Mouse (Mus musculus) liver, embryonic 11.5 days (tissue): ENCODE data around the gene Atp13a1. TPM values are rescaled to one million over a fixed set of nuclear protein-coding genes. Genes with fewer than 3 reads are reported as not detected.

Source experiments
- ATAC-seq: fragments of 200-750 bp; cut with Nextera tagmentation; replicated peaks from 2 replicates; pipeline ENCODE4 v1.8.0; 2017; ENCODE audit warnings: moderate number of reproducible peaks, mild to moderate bottlenecking, moderate TSS enrichment, moderate library complexity; ENCODE audit not compliant: low FRiP score
- DNase-seq: peaks from one replicate; pipeline ENCODE4 v3.0.0-alpha.2; 2017; ENCODE audit warnings: low spot score
- H3K27ac ChIP-seq: fragments of 300-500 bp; sonication (generic); 2 replicates; pipeline ENCODE4 v1.5.1; 2014; ENCODE audit warnings: mild to moderate bottlenecking, low read depth, low read length, control low read depth
- H3K27me3 ChIP-seq: fragments of 300-500 bp; sonication (generic); replicated peaks from 2 replicates; pipeline ENCODE4 v1.6.1; 2014; ENCODE audit warnings: low read length, mixed read lengths; ENCODE audit not compliant: control insufficient read depth, insufficient read depth
- H3K36me3 ChIP-seq: fragments of 300-500 bp; sonication (generic); 2 replicates; pipeline ENCODE4 v1.6.1; 2014; ENCODE audit warnings: mild to moderate bottlenecking, low read length, moderate library complexity, mixed read lengths; ENCODE audit not compliant: control insufficient read depth, insufficient read depth
- H3K4me1 ChIP-seq: fragments of 300-500 bp; sonication (generic); replicated peaks from 2 replicates; pipeline ENCODE4 v1.6.1; 2014; ENCODE audit warnings: low read length, mixed read lengths; ENCODE audit not compliant: control insufficient read depth, insufficient read depth
- H3K4me2 ChIP-seq: fragments of 300-500 bp; sonication (generic); 2 replicates; pipeline ENCODE4 v1.6.1; 2014; ENCODE audit warnings: mild to moderate bottlenecking, control low read depth, moderate library complexity
- H3K4me3 ChIP-seq: fragments of 300-500 bp; sonication (generic); 2 replicates; pipeline ENCODE4 v1.5.1; 2014; ENCODE audit warnings: low read depth, low read length, control low read depth
- H3K9ac ChIP-seq: fragments of 300-500 bp; sonication (generic); 2 replicates; pipeline ENCODE4 v1.6.1; 2014; ENCODE audit warnings: low read depth, low read length, control low read depth
- H3K9me3 ChIP-seq: fragments of 300-500 bp; sonication (generic); 2 replicates; pipeline ENCODE4 v1.6.1; 2016; ENCODE audit warnings: low read length, inconsistent platforms, mixed read lengths; ENCODE audit not compliant: control insufficient read depth
- WGBS: fragments of 180-500 bp; shearing (Covaris S2); extraction: QIAGEN DNeasy Blood & Tissue Kit; methylation state at CpG from one replicate; pipeline ENCODE4 v1.1.7; 2014; 5-methylcytosine and 5-hydroxymethylcytosine counted together
- polyA plus RNA-seq: library from polyadenylated mRNA; unstranded; fragments of >200 nt; fragmentation: Nextera tagmentation; extraction: Ambion mirVana; gene quantifications from 2 replicates; pipeline ENCODE4 v1.2.1, GENCODE M21; 2014

The Atp13a1 gene
- polyA plus RNA-seq, 1 experiment from 2014 or later, result 53.4 TPM

DNA sequence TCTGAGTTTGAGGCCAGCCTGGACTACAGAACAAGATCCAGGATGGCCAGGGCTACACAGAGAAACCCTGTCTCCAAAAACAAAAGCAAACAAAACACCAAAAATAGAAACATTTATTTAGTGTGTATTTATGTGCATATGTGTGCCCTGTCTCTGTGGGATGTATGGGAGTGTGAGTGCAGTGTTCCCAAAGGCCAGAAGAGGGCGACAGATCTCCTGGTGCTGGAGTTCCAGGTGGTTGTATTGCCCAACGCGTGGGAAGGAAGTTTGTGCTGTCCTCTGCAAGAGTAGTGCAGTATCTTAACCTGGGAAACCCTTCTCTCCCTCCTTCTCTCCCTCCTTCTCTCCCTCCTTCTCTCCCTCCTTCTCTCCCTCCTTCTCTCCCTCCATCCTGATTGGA, 58.9 kb downstream of the Atp13a1 start:
- H3K27ac ChIP-seq, result no peak overlapping the region
- no peak for DNase-seq
- H3K4me1 ChIP-seq, result no peaks in the 10 kb centered on the region; the same call in 1 of the 2 replicates
- WGBS, result 41% methylated on average over 3 of the region's 3 CpGs
- no peaks in the 10 kb centered on the region for H3K36me3 ChIP-seq
- H3K4me2 ChIP-seq, result no peak overlapping the region
- H3K27me3 ChIP-seq, result no peaks in the 10 kb centered on the region
- no peaks in the 10 kb centered on the region for H3K9me3 ChIP-seq
- no peak overlapping the region for H3K4me3 ChIP-seq
- no peak overlapping the region for H3K9ac ChIP-seq
- no peak for ATAC-seq

DNA sequence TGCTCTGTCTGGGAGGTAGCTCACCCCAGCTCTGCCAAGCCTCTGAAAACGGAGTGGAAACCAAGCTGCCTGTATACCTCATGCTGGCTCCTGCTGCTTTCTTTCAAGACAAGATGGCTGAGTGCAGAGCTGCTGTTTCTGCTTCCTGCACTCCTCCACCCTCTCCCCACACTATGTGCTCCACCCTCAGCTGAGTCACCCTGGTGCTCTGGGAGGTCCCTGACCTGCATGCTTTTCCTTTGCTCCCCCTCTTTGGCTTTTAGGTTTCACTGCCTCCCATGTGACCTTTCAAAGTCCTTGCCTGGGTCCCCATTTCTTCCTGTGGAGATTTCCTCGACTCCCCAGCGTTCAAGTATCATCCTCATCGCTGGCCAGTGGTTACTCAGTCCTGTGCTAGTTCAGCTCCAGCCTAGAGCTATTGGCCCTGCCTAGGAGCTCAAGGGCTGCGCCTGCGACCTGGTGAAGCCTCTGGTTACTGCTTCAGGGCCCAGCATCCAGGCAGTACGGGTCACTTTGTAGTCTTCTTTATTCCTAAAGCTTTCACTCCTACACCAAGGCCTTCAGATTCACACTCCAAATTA, 60.1 kb downstream of the Atp13a1 start:
- Histone ChIP-seq H3K9me3 (no peaks in the 10 kb centered on the region), H3K9ac (no peak overlapping the region), H3K4me1 (no peaks in the 10 kb centered on the region; the same call in 1 of the 2 replicates), H3K4me3 (no peak overlapping the region), H3K27ac (peak overlapping the region; percentile 19; the same call in 1 of the 2 replicates), H3K27me3 (no peaks in the 10 kb centered on the region), H3K4me2 (no peak overlapping the region), H3K36me3 (no peaks in the 10 kb centered on the region)
- DNase-seq, result no peak
- ATAC-seq, result peak; percentile 69
- WGBS, result 77% methylated on average over 7 of the region's 7 CpGs

DNA sequence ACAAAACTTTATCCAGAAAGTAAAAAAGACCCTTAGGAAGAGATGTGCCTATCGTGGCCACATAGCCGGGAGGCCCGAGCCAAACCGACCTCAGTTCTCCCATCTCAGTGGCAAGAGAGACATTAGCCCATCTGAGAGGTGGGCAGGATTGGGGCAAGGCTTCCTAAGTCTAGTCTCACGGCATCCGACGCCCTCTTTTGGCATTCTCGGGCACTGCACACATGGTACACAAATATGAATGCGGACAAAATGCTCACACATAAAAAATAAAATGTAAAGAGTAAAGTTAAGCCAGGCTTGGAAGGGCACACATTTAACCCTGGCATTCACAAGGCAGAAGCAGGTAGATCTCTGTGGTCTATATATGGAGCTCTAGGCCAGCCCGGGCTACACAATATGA, 62.9 kb downstream of the Atp13a1 start:
- Histone ChIP-seq H3K9ac (no peak overlapping the region), H3K9me3 (no peaks in the 10 kb centered on the region), H3K4me1 (no peaks in the 10 kb centered on the region; the same call in 1 of the 2 replicates), H3K27ac (no peak overlapping the region), H3K4me2 (no peak overlapping the region), H3K36me3 (no peaks in the 10 kb centered on the region), H3K4me3 (no peak overlapping the region), H3K27me3 (no peaks in the 10 kb centered on the region)
- WGBS, result 86% methylated on average over 10 of the region's 10 CpGs
- ATAC-seq (no peak), DNase-seq (no peak)

Other genes with a start within 250 kb of the Atp13a1 start
- 13.9 and 17.2 TPM in 2 replicates for gene Zfp868, start 165.6 kb upstream of the Atp13a1 start, polyA plus RNA-seq
- gene Zfp964, start 136.7 kb upstream of the Atp13a1 start, polyA plus RNA-seq, result 0.77 and 0.92 TPM in 2 replicates
- 23.5 and 26.6 TPM in 2 replicates for gene Zfp869, start 80.4 kb upstream of the Atp13a1 start, polyA plus RNA-seq
- gene Zfp963, start 41.2 kb upstream of the Atp13a1 start, polyA plus RNA-seq, result 3.8 and 4.1 TPM in 2 replicates
- gene Gm20422, start 16.3 kb upstream of the Atp13a1 start, polyA plus RNA-seq, result 0.57 and 0.70 TPM in 2 replicates
- 21.3 and 21.7 TPM in 2 replicates for gene Zfp866, start within 50 bp of the Atp13a1 start, polyA plus RNA-seq
- 9.5 and 10.9 TPM in 2 replicates for gene Gmip, start 17.5 kb downstream of the Atp13a1 start, polyA plus RNA-seq
- gene Lpar2, start 31.3 kb downstream of the Atp13a1 start, polyA plus RNA-seq, result 0.44 and 0.49 TPM in 2 replicates
- gene Pbx4, start 41.3 kb downstream of the Atp13a1 start, polyA plus RNA-seq, result 5.6 and 6.3 TPM in 2 replicates
- gene Cilp2, start 96.5 kb downstream of the Atp13a1 start, polyA plus RNA-seq, result 0.48 and 0.56 TPM in 2 replicates
- 4.5 and 5.2 TPM in 2 replicates for gene Tssk6, start 111.0 kb downstream of the Atp13a1 start, polyA plus RNA-seq
- gene Ndufa13, start 111.4 kb downstream of the Atp13a1 start, polyA plus RNA-seq, result 145 and 159 TPM in 2 replicates
- 1.7 and 1.9 TPM in 2 replicates for gene Yjefn3, start 111.5 kb downstream of the Atp13a1 start, polyA plus RNA-seq
- 72.6 and 75.3 TPM in 2 replicates for gene Gatad2a, start 205.2 kb downstream of the Atp13a1 start, polyA plus RNA-seq